Mouse (Mus musculus): ENCODE results near the gene Agps.

The Agps gene

DNA sequence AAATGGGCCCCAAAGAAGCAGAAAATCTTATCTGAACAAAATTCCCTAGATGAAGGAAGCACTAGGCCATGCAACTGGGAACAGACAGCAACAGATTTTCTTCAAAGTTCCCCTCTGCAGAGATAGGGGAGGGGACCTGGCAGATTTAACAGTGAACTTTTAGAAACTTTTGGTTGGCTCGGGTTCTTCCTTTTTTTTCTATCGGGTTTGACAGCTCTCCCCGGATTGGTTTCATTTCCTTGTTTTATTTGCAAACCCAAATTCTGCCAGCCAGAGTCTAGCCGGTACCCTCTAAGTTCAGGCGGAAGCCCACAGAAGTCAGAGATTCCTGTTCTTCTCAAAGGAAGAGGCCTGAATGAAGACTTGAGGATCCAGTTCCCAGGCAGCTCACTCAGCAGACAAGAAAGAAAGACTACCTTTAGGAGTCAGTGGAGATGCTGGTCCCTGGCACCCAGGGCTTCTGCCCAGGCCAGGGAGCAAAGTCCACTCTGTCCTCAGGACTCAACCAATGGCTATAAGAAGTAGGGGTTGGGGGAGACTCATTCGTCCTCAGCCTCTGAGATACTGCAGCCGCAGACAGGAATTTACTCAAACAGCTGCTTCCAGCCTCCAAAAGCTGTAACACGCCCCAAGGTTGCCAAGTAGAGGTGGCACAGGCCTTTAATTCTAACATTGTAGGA, 2.9 kb upstream of the Agps start:
- DNase-seq (ENCODE audit: low read depth) = no peak

DNA sequence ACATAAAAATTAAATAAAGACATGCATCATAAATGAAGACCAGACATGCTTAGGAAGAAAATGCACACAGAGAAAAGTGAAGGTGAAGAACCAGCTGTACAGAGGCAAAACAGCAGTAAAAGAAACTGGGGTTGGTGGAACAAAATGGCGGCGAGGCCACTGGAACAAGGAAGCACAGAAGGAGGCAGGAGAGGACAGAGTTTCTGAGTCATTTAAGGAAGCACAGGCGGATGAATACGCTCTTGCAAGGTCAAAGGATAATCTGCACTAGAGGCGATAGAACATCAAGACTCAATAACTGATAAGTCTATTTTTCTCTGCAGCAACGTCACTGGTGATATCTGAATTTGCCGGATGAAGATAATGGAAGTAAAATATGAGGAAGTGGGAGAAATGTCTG, 1.7 kb upstream of the Agps start:
- DNase-seq (ENCODE audit: low read depth) = no peak

DNA sequence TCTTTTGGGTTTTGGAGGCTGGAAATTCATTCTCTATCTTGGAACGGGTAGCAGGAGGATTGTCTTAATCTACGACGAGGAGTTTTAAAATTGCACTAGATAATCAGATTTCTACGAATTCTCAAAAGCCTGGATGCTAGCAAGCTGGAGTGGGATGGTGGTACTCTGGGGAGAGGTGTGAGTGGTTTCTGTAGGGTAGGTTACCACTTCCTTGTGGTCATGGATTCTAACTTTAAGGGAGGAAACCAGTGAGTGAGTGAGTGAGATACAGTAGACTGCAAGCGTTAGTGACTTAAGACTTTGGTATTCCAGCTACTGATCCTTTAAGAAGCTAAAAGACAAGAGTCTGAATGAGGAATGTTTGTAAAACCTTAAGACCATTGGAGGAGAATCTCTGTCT, 804 bp downstream of the Agps start:
- peak; percentile 43 for DNase-seq (ENCODE audit: low read depth)

DNA sequence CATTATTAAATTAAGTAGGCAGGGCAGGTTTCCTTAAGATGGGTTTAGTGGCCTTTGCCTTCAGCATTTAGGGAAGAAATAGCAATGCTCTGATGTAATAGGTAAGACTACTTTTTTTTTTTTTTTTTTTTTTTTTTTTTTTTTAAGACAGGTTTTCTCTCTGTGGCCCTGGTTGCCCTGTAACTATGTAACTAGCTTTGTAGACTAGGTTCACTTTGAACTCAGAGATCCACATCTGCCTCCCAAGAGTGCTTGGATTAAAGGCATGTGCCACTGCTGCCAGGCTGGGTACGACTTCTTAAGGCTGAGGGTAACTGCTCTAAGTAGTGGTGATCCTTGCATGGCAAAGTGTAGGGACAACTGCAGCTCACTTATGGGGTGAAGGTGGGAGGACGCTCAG, 2.5 kb downstream of the Agps start:
- DNase-seq (ENCODE audit: low read depth) = no peak

DNA sequence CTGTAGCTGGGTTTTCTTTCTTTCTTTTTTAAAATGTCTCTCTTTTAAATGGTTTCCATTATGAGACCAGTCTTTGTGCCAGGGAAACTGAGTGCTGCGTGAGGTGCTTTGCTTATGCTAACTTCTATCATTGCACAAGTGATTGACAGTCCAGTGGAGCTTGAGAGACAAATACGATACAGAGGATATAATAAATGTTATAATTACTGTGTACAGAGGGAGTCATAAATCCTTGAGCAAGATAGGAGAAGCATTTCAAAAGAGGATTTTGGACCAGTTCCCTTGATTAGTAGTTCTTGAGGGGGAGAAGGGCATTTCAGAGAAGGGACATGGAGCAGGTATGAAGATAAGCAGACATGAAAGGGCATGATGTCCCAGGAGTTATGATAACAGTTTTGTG, 10.3 kb downstream of the Agps start:
- no peak for DNase-seq (ENCODE audit: low read depth)

DNA sequence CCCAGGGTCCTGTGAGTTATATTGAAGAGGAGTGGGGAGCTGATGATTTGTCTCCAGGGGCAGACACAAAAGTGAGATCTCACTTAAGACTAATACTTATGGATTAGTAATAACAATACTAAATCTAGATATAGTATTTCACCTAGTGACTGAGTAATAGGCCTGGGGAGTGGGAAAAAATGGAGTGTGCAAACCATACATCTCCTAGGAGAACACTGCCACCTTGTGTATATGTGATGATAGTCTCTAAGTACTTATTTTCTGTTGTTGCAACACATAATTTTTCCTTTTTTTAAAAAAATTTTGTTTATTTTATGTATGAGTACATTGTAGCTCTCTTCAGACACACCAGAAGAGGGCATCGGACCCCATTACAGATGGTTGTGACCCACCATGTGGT, 15.7 kb downstream of the Agps start:
- DNase-seq (ENCODE audit: low read depth) = peak; percentile 66

DNA sequence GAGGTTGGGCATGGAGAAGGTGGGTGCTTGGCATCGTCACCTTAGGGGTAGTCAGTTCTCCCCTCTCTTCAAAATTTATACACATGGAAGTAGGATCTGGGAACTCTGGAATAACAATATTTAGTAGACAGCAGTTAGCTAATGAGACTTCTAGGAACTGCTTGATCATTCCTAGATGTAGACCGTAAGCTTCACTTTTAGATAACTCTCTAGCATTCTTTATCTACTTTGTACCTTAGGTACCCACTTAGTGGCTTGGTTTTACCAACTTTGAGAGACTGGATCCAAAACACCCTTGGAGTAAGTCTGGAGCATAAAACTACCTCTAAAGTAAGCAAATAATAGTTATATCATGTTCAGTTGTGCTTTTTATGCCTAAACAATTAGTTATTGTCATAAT, 20.5 kb downstream of the Agps start:
- DNase-seq (ENCODE audit: low read depth) = no peak

DNA sequence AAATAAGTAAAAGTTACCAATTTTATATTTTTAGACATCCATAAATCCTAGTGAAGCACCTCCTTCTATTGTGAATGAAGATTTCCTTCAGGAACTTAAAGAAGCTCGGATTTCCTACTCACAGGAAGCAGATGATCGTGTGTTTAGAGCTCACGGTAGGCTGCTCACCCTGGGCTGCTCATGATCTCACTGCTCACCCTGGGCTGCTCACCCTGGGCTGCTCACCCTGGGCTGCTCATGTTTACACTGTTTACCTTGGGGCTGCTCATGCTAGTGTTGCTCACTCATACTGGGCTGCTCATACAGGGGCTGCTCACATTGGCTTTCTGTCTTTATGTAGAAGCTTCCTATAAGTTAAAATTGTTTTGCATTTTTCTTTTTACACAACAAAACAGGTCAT, 22.2 kb downstream of the Agps start:
- DNase-seq (ENCODE audit: low read depth) = no peak

DNA sequence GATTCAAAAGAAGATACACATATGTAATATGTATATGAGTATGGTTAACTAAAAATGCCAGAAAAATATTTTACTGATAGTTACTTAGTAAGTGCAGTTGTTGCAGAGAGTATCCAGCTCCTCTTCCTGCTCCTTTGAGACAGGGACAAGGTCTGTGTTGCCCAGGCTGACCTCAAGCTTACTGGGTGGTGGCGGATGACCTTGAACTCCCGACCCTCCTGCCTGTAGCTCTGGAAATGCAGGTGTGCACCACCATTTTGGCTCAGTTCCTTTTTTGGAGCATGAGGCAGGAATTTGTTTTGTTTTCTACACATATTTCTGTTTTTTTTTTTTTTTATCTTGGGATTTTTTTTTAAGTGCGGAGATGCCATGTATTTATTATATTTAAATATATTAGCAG, 29.1 kb downstream of the Agps start:
- DNase-seq (ENCODE audit: low read depth) = no peak

DNA sequence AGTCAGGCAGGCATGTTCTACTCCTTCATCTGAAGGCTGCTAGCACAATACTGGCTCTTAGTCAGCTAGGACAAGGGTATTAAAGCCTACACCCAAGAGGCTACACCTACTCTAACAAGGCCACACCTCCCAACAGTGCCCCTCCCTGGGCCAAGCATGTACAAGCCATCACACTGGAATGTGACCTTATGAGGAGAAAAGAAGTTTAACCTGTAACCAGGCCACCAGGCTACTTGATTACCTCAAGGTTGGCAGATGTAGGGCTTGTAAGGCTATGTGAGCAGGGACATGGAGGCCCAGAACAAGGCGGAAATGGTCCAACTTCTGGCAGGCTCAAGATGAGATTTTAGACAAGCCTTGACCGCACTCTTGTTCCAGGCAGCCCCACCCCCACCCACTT, 37.6 kb downstream of the Agps start:
- DNase-seq (ENCODE audit: low read depth) = no peak

DNA sequence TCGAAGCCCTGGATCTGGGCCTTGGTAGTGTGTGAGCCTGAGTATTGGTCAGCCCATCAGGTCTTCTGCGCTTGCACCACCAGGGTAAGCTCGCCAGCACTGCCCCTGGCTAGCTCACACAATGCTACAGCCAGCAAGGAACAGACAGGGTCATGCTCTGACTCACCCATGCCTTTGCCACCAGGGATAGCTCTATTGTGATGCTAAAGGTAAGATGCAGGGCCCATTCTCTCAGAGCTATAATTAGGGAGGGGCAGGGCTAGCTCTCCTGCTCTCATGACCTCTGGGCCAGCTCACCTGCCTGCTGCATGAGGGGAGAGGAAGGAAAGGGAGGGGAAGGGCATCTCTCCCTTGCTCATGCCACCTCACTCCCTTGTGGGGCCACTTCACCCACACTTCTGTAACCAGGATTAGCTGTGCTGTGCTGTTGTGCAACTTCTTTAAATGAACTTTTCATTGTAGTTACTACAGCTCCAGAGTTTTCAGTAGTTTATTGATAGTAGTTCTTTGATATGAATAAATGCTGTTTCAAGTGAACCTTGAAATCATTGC, 42.1 kb downstream of the Agps start:
- DNase-seq (ENCODE audit: low read depth) = no peak

DNA sequence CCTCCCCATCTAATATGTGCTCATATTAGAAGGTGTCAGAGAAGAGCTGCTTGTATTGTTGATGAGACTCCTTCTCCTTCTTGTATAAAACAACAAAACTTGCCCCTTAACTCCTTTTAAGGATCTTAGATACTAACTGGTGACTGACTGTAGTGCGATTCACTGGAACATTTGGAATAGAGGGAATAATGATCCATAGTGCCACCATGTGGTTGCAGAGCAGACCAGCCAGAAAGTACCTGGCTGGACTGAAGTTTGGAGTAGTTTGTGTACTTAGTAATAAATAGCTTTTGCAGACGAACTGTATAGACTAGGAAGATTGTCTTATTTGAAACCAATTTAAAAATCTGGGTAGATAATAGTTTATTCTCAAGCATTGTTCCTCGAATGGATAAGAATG, 47.8 kb downstream of the Agps start:
- DNase-seq (ENCODE audit: low read depth) = peak; percentile 73

DNA sequence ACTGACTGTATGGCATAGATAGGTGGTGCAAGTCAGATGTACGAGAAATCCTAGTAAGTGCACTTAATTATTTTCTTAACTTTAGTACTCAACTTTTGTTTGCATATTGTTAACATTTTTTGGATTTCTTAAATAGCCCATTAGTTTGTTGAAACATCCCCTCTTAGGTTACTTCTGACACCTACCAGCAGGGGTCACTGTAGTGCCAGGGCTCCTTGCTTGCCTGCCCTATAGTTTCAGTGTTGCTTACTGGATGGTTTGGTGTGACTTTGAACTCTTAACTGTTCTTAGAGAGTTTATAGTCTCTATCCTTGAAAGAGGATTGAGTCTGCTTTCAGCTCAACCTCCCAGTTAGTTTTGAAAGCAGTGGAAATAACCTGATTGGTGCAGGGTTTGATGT, 51.6 kb downstream of the Agps start:
- DNase-seq (ENCODE audit: low read depth) = peak; percentile 87

DNA sequence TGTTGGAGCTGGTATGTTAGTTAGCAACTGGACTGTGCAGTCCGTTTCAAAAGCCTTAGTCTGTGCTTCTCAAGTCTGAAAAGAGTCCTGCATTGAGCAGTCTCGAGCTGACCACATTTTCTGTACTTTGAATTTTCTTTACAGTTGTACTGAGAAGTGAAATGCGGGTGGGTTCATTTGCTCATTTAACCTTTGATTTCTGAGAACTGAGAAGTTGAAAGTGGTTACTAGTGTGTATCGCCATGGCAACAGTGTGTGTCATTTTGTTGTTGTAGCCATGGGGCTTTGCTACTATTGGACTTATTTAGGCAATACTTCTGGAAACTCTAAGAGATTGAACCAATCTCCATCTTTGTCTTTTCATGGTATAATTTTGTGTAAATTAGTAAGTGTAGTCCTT, 60.0 kb downstream of the Agps start:
- DNase-seq (ENCODE audit: low read depth) = peak; percentile 25

DNA sequence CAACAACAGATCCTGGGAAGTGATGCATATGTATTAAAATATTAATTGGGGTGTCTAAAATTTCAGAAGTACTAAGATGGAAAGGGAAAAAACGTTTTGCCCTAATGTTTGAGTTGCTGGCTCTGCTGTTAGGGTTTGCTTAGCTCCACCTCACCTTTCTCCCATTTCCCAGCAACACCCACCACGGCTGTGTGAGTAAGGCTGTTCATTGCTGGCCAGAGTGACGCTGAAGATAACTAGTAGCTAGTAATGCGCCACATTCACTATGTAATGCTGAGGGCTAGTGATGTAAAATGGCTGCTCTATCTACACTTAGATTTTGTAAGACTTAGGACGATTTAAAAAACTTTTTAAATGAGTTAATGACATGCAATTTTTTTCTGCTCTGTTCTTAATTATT, 63.7 kb downstream of the Agps start:
- DNase-seq (ENCODE audit: low read depth) = no peak

DNA sequence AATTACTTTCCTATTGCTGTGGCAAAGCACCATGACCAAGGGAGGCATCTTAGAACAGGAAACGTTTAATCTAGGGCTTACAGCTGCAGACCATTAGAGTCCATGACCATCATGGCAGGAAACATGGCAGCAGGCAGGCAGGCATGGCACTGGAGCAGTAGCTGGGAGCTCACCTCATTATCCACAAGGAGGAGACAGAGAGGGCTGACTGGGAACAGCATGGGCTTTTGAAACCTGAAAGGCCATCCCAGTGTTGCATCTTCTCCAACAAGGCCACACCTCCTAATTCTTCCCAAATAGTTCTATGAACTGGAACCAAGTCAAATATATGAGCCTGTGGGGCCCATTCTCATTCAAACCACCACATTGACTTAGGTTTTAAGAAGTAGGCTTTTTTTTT, 68.3 kb downstream of the Agps start:
- peak; percentile 8 for DNase-seq (ENCODE audit: low read depth)

DNA sequence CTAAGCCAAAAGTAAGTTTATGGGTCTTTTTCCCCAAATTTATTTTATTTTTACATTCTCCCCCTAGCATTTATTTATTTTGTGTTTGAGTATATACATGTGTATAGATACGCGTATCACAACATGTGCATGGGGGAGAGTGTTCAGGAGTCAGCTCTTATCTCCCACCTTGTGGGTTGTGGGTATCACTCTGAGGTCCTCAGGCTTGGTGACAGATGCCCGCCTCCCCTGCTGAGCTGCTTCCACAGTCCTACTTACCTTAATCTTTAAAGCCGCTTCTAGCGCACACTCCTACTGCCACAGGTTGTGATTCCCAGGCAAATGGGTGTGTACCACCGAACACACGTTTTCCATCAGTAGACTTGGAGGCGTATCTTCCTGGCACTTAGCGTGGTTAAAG, 69.9 kb downstream of the Agps start:
- DNase-seq (ENCODE audit: low read depth) = no peak

DNA sequence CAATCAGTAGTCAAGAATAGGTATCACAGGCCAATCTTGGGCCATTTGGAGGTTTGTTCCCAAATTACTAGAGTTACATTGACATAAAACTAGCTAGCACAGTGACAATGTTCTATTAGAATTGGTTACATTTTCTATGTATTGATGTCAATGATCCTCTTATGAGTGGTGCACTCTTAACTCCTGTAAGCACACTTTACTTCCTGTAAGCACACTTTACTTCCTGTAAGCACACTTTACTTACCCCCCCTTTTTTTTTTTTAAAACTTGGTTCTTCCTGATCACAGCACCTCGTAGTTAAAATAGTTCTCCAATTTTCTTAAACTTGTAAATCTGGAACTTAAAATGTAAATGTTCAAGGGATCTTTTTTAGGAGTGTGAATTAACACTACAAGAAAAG, 75.2 kb downstream of the Agps start:
- no peak for DNase-seq (ENCODE audit: low read depth)

DNA sequence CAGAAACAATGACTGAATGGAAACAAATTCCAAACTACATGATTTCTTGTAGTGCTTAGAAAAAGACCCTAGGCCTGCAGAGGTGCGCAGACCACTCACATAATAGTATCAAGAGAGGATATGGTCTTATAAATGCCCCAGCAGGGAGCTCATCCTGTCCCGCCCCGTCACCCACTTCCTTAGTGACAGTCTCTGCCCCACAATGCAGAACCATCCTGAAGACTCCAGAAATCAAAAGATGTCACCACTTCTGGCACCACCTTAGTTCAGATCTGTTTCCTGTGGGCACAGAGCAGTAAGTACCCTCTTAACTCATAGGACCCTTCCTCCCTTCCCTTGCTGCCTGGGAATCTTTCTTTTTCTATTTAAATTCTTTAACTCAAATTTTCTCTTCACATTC, 83.1 kb downstream of the Agps start:
- DNase-seq (ENCODE audit: low read depth) = no peak

DNA sequence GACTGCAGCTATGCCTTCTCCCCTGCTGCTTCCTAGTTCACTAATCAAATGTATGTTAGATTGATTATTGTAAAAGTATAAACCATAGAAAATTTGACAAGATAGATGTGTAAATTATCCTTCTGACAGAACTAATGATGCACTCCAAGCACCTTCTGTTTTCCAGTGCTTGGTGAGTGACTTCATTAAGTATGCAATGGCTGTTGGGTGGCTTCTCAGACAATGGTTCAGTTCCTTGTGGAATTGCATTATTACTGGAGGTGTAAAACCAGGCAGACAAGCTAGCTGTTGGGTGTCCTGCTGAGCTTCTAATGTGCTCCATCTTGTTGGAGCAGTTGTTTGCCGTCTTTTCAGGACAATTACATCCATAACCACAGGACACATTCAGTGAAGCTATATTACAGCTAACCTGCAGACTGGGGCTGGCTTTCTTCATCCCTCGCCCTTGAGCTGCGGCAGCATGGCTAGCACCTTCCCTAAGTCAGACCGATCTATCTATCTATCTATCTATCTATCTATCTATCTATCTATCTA, 91.9 kb downstream of the Agps start:
- DNase-seq (ENCODE audit: low read depth) = no peak

DNA sequence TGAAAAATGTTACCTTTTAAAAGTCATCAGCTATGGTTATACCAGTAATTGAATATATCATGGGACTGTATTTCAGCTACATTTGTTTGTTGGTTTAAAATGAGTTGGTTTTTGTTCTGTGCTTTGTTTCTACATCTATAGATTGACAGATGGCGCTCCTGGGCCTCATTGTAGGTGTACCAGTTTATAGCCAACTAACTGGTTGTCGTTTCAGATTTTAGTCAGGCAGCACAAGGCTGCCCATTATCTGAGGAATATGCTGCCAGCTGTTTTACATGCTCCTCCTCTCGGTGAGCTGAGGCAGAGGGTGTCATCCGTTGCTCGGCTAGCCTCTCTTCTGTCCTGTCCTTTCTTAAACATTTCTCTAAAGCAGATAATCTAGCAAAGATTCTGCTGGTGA, 94.1 kb downstream of the Agps start:
- no peak for DNase-seq (ENCODE audit: low read depth)

DNA sequence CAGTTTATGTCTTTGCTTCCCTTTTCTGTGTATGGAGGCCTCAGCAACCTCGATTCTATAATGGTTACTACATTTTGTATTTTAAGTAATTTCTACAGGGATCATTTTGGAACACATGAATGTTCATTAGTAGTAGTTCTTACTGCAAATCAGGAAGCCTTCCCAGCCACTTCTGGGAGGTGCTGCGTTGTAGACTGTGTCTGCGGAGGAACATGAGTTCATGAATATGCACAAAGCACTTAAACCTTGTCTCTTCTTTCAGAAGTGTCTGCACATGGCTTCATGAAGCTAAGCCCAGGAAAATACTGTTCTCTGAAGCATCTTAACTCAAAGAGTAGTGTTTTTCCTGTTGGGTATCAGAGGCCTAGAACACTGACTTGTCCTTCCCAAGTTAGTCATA, 96.0 kb downstream of the Agps start:
- DNase-seq (ENCODE audit: low read depth) = no peak

DNA sequence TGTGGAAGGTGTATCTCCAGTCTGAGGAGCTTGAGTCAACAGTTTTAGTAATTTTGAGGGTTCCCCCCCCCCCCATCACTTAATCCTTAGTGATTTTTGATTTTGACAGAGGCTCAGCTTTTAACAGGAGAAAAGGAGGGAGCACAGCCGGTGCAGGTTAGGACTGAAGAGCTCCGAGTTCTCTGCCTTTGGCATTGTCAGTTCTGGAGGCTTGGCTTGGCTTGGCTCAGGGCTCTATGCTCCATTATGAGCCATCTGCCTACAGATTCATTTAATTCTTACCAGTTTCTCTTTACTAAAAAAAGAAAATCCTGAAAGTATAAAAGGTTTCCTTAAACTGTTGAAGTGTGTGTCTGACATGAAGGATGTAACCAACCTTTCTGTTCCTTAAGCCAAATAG, 97.2 kb downstream of the Agps start:
- no peak for DNase-seq (ENCODE audit: low read depth)

DNA sequence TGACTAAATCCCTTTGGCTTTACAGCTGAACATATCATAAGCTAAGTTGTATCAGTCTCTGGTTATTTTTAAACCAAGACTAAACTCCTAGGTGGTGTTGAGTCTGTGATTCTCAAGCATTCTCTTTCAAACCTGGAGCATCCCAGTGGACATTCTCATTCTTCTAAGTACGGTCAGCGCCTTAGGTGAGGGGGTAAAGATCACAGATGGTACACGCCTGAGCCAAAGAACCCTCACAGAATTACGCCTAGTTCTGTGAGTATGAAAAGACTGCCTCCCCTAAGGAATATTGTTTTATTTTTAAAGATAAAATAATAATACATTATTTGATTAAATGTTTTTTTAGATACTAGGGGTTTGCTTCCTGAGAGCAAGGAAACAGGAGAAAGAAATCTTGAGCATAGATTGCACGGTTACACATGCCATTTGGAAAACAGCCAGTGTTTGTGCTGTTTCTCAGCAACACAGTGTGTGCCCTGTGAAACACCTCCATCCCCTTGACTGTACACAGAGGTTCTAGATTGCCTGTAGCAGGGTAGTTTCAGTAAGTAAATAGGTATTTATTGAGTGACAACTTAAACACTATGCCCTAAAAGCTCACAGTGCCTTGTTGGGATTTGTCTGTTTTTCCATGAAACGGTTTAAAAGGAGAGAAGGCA, 97.9 kb downstream of the Agps start:
- no peak for DNase-seq (ENCODE audit: low read depth)

Measured in NIH3T3 (cell line).